Mouse (Mus musculus) limb, embryonic 14.5 days (tissue): Measurements from ENCODE around the gene Sipa1l2. TPM values are rescaled to one million over a fixed set of nuclear protein-coding genes. Genes with fewer than 3 reads are reported as not detected.
A peak's percentile ranks its signal among the peaks of the same experiment; 100 is the strongest.

Experiments used
- ATAC-seq: fragments of 200-750 bp; cut with Nextera tagmentation; 2 replicates; pipeline ENCODE4 v1.8.0; 2017; ENCODE audit warnings: low read depth, moderate number of reproducible peaks, moderate TSS enrichment; ENCODE audit not compliant: low FRiP score
- DNase-seq: peaks from one replicate; pipeline ENCODE4 v3.0.0-alpha.2; 2015; ENCODE audit warnings: low spot score
- H3K27ac ChIP-seq: fragments of 300-500 bp; sonication (generic); replicated peaks from 2 replicates; pipeline ENCODE4 v1.5.1; 2014; ENCODE audit warnings: low read depth, mild to moderate bottlenecking, low read length, moderate library complexity, mixed read lengths
- H3K27me3 ChIP-seq: fragments of 300-500 bp; sonication (generic); 2 replicates; pipeline ENCODE4 v1.6.1; 2014; ENCODE audit warnings: low read length, mixed read lengths; ENCODE audit not compliant: control insufficient read depth, insufficient read depth
- H3K36me3 ChIP-seq: fragments of 300-500 bp; sonication (generic); 2 replicates; pipeline ENCODE4 v1.6.1; 2014; ENCODE audit warnings: mild to moderate bottlenecking, low read length, moderate library complexity, mixed read lengths; ENCODE audit not compliant: control insufficient read depth, insufficient read depth
- H3K4me1 ChIP-seq: fragments of 300-500 bp; sonication (generic); 2 replicates; pipeline ENCODE4 v1.6.1; 2014; ENCODE audit warnings: antibody characterized with exemption, low read length, mixed read lengths; ENCODE audit not compliant: control insufficient read depth, insufficient read depth
- H3K4me2 ChIP-seq: fragments of 300-500 bp; sonication (generic); replicated peaks from 2 replicates; pipeline ENCODE4 v1.6.1; 2014; ENCODE audit warnings: low read depth, mild to moderate bottlenecking, low read length, moderate library complexity; ENCODE audit not compliant: severe bottlenecking
- H3K4me3 ChIP-seq: fragments of 300-500 bp; sonication (generic); replicated peaks from 2 replicates; pipeline ENCODE4 v1.5.1; 2014; ENCODE audit warnings: low read length
- H3K9ac ChIP-seq: fragments of 300-500 bp; sonication (generic); 2 replicates; pipeline ENCODE4 v1.6.1; 2014; ENCODE audit warnings: mild to moderate bottlenecking, low read depth, low read length, moderate library complexity; ENCODE audit not compliant: severe bottlenecking
- H3K9me3 ChIP-seq: fragments of 300-500 bp; sonication (generic); 2 replicates; pipeline ENCODE4 v1.6.1; 2016; ENCODE audit warnings: low read length; ENCODE audit not compliant: control insufficient read depth
- POLR2A ChIP-seq: fragments of 200-500 bp; IDR thresholded peaks from 2 replicates; pipeline ENCODE4 v1.8.0; 2012; ENCODE audit warnings: inconsistent platforms, mild to moderate bottlenecking, moderate library complexity, borderline replicate concordance; ENCODE audit not compliant: insufficient read depth, insufficient read length; ENCODE audit errors: extremely low read depth
- WGBS: fragments of 180-500 bp; shearing (Covaris S2); extraction: QIAGEN DNeasy Blood & Tissue Kit; methylation state at CpG from one replicate; pipeline ENCODE4 v1.1.7; 2014; 5-methylcytosine and 5-hydroxymethylcytosine counted together
- polyA plus RNA-seq, 2 experiments: library from polyadenylated mRNA; depleted of rRNA in 1 of 2; stranded (reverse) in 1 of 2; unstranded in 1 of 2; fragments of >200 nt; fragmentation: Nextera tagmentation in 1 of 2; extraction: Ambion mirVana in 1 of 2; gene quantifications; 2 replicates each; pipeline versions ENCODE4 v1.2.1 to v1.2.3; 2012 to 2014

Sipa1l2 gene
- polyA plus RNA-seq, 2 experiments: 11.6 to 21.6 TPM

GRCm38 (mm10) chr8:125559066-125559653 lies 10.4 kb downstream of the Sipa1l2 start:
- DNase-seq (no peak), ATAC-seq (no peak)
- Histone ChIP-seq H3K4me2 (peak overlapping the region; percentile 35), H3K4me3 (no peak overlapping the region), H3K27me3 (no peaks in the 10 kb centered on the region), H3K9me3 (no peaks in the 10 kb centered on the region), H3K27ac (no peak overlapping the region), H3K9ac (no peak overlapping the region), H3K36me3 (no peaks in the 10 kb centered on the region), H3K4me1 (peaks cover 39% of the 10 kb centered on the region)
- whole genome bisulfite sequencing: 41% methylated on average over 5 of the region's 5 CpGs
- no peak for TF ChIP-seq POLR2A

DNA sequence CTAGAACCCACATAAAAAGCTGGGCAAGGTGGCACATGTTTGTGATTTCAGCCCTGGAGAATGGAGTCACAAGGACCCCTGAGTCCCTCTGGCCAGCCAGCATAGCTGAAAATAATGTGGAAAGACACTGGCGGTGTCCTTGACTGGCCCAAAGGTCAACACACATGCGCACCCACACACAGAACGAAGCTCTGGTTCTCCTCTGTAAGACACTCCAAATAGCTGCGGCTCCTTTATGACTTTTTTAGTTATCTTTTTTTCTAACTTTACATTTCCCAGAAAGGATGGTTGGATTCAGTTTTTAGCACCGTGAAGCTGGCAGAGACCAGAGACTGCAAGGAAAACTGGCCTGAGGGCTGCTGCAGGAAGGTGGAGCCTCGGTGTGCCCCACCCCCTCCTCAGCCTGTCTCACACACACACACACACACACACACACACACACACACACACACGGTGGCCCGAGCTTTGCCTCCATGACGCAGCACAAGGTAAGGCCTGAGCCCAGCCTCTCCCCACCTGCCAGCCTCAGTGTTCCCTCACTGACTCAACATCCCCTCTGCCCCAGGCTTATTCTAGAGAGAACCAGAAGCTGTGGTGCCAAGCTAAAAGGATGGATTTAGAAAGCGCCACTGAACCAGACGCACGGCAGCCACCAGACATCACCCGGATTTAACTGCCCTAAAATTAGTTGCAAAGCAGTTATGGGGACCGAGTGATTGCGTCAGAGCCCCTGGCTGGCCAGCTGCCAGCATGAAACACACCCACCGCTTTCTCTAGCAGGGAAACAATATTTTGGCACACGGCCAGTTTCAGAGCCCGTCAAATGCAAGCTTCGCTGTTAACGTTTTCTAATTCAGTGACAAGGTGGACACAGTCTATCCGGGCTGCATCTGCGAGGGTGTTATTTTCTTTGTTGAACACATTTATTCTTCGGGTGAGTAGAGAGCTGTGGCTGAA lies 11.2 kb downstream of the Sipa1l2 start:
- Histone ChIP-seq H3K27me3 (no peaks in the 10 kb centered on the region), H3K27ac (no peak overlapping the region), H3K4me1 (peaks cover 39% of the 10 kb centered on the region), H3K36me3 (no peaks in the 10 kb centered on the region), H3K4me2 (peak overlapping the region; percentile 35), H3K4me3 (no peak overlapping the region), H3K9ac (no peak overlapping the region), H3K9me3 (no peaks in the 10 kb centered on the region)
- DNase-seq: peak; percentile 91
- WGBS: 14% methylated on average over 23 of the region's 23 CpGs
- TF ChIP-seq POLR2A: no peak
- ATAC-seq: peak; percentile 51

DNA sequence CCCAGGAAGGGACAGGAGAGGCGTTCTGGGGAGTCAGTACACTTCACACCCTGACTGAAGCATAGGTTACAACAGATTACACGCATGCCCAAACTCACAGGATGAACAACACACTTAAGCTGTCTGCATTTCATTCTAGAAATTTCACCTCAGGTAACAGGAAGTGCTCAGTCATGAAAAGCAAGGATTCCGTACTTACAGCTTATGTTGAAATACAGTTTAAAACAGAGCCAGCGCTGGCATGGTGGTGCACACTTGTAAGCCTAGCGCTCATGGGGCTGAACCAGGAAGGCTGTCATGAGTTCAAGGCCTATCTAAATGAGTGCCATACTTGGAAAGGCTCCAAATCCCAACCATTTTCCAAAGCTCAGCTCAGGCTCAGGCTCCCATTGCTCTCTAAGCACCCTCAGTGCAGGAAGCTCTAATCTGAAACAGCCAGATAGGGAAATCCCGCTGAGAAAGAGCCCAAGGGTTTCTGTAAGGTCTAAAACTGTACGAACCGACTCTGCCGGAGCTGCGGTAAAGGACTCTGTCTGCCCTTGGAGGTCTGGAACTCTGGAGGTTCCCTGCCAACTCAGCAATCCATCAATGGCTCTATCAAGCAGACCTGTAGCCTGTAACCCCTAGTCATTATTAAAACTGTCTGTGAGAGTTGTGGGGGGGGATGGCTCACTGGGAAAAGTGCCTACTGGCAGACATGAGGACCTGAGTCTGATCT lies 12.1 kb downstream of the Sipa1l2 start:
- TF ChIP-seq POLR2A: no peak
- no peak for ATAC-seq
- Histone ChIP-seq H3K27me3 (no peaks in the 10 kb centered on the region), H3K36me3 (no peaks in the 10 kb centered on the region), H3K4me2 (no peak overlapping the region), H3K4me3 (no peak overlapping the region), H3K27ac (no peak overlapping the region), H3K9me3 (no peaks in the 10 kb centered on the region), H3K9ac (no peak overlapping the region), H3K4me1 (peaks cover 39% of the 10 kb centered on the region)
- 37% methylated on average over 10 of the region's 10 CpGs for WGBS
- DNase-seq: no peak

DNA sequence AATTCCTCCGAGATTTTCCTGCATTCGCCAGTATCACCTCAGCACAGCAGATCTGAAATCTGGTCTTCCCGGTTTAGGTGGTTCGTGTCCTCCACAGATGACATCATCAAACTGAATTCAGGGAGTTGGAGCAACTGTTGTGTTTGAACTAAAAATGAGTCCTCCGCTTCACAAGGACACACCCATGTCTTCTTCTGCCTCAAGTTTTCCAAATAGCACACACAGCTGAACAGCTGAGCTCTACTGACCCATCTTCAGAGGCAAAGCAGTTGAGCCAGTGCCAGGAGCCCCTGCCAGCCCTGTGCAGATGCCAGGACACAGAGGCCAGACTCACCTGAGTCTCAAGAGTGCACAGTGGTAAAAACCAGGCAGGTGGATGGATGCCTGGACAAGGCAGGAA lies 12.9 kb downstream of the Sipa1l2 start:
- H3K4me1 ChIP-seq: peaks cover 39% of the 10 kb centered on the region
- TF ChIP-seq POLR2A: no peak
- WGBS: 77% methylated on average over 5 of the region's 5 CpGs
- DNase-seq (no peak), ATAC-seq (no peak)
- H3K9ac ChIP-seq: no peak overlapping the region
- H3K9me3 ChIP-seq: no peaks in the 10 kb centered on the region
- H3K36me3 ChIP-seq: 0 out of 2 replicates have a peak, but pooled peaks cover 2% of the 10 kb centered on the region
- no peak overlapping the region for H3K27ac ChIP-seq
- no peaks in the 10 kb centered on the region for H3K27me3 ChIP-seq
- H3K4me2 ChIP-seq: no peak overlapping the region
- H3K4me3 ChIP-seq: no peak overlapping the region

DNA sequence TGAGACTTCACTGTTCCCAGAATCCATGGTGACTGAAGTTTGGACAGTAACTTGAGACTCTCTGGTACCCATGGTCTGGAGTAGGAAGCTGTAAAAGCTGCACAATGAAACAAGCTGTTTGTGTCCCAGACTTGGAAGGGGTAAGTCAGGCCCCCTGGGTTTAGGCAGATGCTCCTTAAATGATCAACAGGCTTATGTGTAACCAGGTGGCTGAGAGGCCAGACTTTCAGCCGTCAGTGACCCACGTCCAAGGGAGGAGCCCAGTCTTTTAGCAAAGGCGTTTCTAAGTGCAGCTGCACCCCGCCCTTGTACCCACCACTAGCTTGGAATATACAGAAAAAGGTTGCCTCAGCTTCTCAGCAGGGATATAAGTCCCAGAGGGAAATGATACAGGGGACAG lies 19.0 kb downstream of the Sipa1l2 start:
- no peaks in the 10 kb centered on the region for H3K27me3 ChIP-seq
- no peaks in the 10 kb centered on the region for H3K9me3 ChIP-seq
- no peak for TF ChIP-seq POLR2A
- 0 out of 2 replicates have a peak, but pooled peaks cover 2% of the 10 kb centered on the region for H3K36me3 ChIP-seq
- no peak overlapping the region for H3K4me2 ChIP-seq
- H3K27ac ChIP-seq: no peak overlapping the region
- ATAC-seq (no peak), DNase-seq (no peak)
- peaks cover 20% of the 10 kb centered on the region for H3K4me1 ChIP-seq
- no peak overlapping the region for H3K9ac ChIP-seq
- WGBS: 32% methylated on average over 4 of the region's 4 CpGs
- H3K4me3 ChIP-seq: no peak overlapping the region
